Mouse (Mus musculus) cerebellum, postnatal 36 days (tissue): Measurements from ENCODE around the gene Rbfox1.

Source experiments
- DNase-seq, 2 experiments: peaks; one replicate each; pipeline ENCODE4 v3.0.0; 2021 to 2022; ENCODE audit warnings: mixed read lengths in 2 of 2

Rbfox1 gene

DNA sequence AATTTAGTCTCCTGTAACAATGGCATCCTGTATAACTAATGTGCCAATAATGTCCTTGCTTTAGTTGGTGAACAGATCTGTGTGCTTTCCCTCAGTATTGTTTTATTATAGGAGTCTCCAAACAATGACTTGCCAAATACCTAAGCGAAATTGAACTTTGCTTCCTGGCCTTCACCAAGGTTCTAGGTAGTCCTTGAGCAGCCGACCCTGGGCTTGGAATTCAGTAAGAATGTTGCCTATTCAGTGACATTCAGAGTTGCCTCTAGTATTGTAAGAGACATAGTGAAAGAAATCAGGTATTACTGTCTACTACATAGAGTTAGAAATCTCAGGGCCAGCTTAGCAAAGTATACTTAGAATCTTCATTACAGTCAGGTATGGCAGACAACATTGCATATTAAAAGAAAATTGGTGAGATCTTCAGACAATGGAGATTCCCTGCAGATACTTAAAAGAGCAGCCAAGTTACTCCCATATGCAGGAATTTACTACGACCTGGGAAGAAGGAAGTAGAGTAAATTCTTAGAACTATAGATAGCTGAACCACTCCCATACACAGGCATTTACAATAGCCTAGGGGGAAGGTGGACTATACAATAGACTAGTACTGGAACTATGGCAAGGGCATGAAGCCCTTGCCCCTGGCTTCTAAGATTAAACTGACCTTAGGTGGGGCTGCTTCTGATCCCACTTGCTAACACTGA, 1540.4 kb downstream of the Rbfox1 start:
- no peak for DNase-seq

DNA sequence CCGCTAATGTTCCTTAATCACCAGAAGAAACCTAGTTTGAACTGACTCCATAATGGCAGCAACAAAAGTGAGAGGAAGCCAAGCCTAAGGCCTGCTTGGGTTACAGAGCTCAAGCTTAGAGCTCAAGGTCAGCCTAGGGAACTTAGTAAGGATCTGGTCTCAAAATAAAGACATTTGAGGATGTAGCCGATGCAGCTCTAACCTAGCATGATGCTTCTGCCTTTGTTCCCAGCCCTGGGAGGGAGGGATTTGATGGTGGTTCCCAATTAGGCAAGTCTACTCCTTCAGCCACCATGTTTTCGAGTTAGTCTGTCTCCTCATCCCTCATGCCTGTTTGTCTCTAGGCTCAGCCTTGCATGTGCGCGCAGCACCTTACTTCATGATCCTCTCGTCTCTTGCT, 1548.1 kb downstream of the Rbfox1 start:
- DNase-seq: no peak

DNA sequence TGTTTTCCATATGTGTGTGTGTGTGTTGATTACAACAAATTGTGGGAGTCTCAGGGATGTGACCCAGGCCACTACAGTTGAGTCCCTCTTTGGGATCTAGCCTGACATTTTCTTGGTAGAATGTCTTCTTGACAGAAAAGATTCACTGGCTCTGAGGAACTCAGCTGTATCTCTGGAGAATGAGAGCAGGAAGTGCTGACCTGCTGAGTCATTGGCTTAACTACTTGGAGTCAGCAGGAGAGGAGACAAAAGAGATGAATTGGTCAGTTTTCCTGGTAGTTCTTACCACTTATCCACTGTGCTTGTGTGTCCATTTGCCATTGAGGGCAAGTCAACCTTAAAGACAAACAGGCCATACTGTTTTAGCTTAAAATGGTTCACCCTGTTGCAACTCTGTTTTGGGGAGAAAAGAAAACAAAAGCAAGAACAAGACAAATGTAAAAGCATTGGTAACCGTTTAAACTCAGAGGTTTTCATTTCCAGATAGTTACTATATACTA, 1561.7 kb downstream of the Rbfox1 start:
- DNase-seq: no peak

DNA sequence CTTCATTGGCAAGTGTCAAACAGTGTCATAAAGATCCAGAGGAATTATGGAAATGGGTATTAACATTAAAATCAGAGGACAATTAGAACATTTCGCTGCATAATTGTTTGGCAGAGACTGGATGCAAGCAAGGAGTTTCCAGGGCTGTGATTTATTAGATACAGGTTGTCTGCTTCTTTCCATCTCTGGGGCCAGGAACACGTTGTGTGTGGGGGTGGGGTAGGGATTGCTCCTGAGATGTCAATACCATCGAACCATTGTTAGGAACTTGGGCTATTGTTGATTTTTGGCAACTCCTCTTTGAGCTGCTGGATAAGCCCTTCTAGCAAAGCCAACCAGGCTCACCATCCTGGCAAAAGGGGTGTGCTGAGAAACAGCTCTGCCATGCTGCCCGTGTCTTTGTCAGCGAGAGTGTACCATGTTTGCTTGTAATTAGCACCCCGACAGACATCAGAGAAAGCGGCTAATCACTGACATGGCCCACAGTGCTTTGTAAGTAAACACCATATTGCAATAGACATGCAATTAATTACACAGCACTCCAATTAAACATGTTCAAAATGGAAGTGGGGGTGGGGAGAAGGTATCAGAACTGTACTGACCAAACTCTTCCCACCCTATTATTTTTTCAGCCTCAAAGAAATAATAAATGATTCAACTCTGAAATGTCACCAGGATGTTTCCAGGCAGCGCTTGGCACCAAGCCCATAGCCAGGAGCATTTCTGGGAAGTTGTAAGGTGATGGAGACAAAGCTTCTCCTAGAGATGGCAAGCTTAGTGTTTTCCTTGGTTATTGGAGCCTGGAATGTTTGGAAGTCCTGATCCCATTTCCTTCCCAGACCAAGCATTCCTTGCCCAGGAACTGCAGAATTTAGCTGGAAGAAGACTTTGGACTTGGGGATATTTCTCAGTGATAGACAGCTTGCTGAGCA, 1562.8 kb downstream of the Rbfox1 start:
- peak; percentile 12 to 16 for DNase-seq

DNA sequence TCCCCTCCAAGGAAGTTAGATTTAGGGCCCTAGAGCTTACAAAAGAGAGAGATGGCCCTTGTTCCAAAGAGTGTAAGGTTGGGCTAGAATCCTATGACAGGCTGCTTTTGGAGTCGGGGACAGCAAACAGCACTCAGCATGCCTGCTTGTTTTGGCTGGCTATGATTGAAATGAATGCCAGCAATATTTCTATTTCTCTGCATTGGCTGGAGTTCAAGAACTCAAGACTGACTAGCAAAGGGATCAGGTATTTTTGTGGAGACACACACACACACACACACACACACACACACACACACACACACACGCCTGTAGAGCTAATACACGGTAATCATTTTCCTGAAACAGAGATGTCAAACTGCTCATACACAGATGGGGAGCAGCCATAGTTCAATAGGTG, 1566.0 kb downstream of the Rbfox1 start:
- DNase-seq: peak; percentile 20 to 35

DNA sequence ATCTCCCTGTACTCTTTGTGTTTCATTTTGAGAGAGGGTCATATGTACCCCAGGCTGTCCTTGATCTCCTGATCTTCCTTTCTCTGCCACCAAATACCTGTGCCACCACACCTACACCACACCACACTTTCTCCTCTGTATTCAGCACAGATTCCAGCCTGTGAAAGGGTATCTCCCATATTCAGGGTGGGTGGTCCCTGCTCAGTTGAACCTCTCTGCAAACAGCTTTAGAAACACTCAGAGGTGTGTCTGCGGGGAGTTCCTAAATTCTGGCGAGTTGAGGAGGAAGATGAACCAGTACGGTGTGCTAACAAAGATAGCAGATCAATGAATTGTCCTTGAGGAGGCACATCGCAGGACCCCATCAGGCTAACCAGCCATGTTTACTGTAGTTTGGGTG, 1572.4 kb downstream of the Rbfox1 start:
- DNase-seq: no peak
